Mouse (Mus musculus) layer of hippocampus, adult 8-10 months (tissue): ENCODE measurements around the gene Aes. TPM values are rescaled to one million over a fixed set of nuclear protein-coding genes. Genes with fewer than 3 reads are reported as not detected.

Experiments
- DNase-seq, 2 experiments: peaks; one replicate each; pipeline ENCODE4 v3.0.0; 2022; ENCODE audit warnings: low spot score in 2 of 2
- total RNA-seq, 4 experiments: library from RNA; stranded (reverse); gene quantifications; 2 replicates each; pipeline ENCODE4 v1.2.4; 2022

Gene Aes
- total RNA-seq, 4 experiments from 2014 or later: 659 to 695 (median 670) TPM

DNA sequence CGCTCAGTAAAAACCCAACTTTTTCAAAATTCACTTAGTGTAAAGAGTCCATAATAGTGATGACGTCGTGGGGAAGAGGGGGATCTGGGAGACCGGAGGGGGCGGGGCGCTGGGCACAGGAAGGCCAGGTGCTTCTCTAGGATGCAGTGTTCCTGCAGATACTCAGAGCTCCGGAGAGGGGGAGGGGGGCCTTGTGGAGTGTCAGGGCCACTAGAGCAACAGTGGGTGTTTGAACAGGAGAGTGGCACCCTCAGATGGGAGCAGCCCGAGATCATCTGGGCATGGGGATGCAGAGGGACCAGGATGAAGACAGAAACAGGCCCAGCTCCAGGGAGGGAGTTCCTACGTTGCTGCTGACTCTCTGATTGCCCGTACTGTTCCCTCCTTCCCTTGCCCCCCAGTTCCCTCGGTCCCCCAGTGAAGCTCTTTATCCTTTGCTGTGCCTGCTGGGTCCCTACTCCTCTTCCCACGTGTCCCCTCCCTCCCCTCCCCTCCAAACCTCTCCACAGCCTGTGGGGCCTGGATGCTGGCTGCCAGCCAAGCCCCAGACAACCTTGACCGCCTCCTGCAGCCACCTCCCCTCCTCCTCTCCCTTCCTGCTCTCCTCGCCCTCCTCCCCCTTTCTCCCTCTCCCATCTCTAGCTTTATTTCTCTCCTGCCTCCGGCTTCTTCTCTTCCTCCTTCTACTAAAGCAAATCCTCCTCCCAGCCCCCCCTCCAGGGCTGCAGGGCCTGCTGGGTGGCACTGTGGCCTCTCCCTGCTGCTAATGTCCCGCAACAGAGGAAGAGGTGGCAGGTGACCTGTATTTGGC is 9.3 kb downstream of the Aes start:
- no peak for DNase-seq

DNA sequence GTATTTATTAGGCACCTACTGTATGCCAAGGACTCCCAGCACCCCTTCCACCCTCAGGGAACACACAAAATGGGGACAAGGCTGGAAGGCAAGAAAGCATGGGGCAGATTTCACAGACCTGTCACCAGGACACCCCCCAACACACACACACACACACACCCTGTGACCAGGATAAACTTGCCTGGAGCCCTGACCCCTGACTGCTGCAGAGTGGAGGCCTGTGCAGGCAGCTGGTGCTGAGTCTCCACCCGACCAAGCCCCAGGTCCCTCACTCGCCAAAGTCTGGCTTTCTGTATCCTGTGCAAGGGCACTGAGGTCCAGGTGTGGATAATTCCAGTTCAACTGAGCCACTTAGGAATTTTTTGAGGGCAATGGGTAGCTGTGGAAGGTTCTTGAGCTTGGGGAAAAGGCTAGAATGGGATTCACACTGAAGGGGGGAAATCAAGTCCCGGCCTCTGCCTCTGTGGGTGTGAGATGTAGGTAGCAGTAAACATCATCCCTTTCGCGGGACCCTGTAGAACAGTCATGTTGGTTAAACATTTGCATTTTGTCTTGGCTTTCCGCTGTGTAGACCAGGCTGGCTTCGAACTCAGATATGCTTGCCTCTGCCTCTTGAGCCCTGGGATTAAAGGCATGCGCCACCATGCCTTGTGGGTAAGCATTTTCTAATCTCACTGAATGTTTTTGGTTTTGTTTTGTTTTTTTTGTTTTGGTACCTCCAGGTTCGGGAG is 10.4 kb downstream of the Aes start:
- DNase-seq: no peak

DNA sequence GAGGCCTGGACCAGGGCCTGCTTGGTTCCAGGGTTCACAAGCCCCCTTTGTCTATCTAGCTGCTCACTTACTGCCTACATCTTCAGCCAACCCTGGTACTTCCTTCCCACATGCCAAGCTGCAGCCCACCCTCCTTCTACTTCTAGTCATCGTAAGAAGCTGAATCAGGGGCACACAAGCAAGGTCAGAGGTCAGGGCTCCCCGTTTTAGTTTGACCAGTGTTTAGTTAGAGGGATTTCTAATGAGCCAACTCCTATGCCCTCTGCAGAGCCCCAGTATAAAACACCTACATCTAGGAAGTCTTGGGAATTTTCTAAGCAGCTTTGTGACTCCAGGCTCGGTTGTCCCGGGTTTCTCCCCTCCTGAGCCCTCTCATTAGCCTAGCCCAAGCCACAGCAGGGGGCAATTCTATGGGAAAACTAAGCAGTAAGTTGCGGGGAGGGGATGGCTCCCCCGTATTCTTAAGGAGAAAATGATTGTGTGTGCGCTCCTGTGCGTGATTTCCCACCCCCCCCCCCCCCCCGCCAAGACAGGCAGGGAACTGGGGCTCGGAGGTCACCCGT is 11.0 kb downstream of the Aes start:
- DNase-seq: no peak

DNA sequence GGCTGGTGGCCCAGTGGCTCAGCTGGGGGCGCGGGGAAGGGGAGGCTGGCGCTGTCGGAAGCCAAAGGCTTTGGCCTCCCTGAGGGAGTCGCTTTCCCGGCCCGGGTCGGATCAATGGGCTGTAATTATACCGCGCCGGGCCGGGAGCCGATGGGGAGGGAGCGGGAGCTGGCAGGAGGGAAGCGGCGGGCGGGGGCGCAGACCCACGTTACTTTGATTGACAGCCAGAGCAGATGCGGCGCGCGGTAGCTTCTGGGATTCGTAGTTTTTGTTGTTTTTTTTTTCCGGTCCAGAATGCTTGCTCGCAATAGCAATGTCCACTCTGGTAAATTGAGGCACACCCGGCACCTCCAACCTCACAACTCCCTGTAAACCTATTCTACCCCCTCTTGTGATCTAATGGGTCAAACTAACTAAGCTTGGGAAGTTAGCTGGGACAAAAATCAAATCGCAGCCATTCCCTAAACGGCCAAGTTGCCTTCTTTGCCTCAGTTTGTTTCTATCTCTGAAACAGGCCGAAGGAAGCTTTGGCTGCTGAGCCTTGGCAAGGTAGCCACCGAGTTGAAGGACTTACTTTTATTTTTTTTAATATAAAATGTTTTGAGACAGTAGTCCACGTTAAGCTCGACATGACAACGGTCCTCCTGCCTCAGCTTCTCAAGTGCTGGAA is 11.7 kb downstream of the Aes start:
- peak; percentile 92 to 93 for DNase-seq

- peak; percentile 99 to 100 for DNase-seq
These were observed 12.2 kb downstream of the Aes start for GRCm38 (mm10) chr10:81571501-81571876.

GRCm38 (mm10) chr10:81572133-81572671 is 12.9 kb downstream of the Aes start:
- no peak for DNase-seq

GRCm38 (mm10) chr10:81572975-81573374 is 13.7 kb downstream of the Aes start:
- DNase-seq: no peak

GRCm38 (mm10) chr10:81574081-81575056 is 15.1 kb downstream of the Aes start, which contains the start of gene Tle2:
TSS of gene Tle2 (plus strand) at chr10:81574561.
- DNase-seq: no peak

- no peak for DNase-seq
These were observed 15.9 kb downstream of the Aes start for GRCm38 (mm10) chr10:81575208-81575631.

- no peak for DNase-seq
These were observed 16.4 kb downstream of the Aes start for GRCm38 (mm10) chr10:81575695-81576094.

DNA sequence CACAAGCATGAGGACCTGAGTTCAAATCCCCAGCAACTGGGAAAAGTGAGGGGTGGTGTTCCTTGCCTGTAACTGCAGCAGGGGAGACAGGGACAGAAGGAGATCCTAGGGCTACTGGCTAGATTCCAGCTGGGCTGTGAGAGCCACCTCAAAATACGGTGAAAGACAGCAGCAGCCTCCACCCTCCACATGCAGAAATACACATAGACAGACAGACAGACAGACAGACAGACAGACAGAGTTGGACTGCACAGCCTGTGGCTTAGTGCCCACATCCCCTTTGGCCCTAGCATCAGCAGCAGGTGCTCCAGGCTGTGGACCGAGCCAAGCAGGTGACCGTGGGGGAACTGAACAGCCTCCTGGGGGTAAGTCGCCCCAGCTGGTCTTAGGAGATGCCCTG is 20.7 kb downstream of the Aes start:
- no peak for DNase-seq

DNA sequence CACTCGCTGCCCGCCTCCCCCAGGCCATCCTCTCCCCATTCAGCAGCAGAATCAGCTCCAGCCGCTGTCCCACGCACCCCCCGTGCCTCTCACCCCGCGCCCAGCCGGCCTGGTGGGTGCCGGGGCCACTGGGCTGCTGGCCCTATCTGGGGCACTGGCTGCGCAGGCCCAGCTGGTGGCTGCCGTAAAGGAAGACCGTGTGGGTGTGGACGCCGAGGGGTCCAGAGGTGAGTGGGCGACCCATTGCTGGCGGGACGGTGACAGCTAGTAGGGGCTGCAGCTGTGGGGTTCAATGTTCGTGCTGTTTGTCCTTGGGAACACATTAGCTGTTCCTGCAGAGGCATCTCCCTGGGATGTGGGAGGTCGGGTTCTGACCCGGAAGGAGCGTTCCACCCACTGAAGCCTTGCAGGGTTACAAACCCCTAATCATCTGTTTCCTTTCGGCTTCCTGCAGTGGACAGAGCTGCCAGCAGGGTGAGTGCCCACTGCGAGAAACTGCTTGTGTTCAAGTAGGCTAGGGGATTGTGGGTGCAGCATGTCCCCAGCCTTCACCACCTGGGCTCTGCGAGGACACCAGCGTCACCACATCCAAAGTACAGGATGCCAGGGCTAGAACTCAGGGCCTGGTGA is 21.3 kb downstream of the Aes start:
- DNase-seq: no peak

GRCm38 (mm10) chr10:81583347-81583746 is 24.1 kb downstream of the Aes start:
- no peak for DNase-seq

DNA sequence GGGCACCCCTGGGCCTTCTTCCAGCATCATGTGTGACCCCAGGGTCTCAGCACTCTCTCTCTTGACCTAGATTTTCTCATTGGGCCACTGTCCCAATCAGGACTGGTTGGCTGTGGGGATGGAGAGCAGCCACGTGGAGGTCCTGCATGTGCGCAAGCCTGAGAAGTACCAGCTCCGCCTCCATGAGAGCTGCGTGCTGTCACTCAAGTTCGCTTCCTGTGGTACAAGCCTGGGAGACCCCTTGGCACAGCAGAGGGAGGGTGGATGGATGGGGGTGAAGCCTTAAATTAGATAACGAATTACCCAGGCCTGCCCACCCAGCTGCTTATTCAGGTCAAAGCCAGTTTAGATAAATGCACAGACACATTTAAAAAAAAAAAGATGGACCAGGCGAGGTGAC is 29.5 kb downstream of the Aes start:
- DNase-seq: no peak

- DNase-seq: no peak
These were observed 32.6 kb downstream of the Aes start for GRCm38 (mm10) chr10:81591846-81592245.

- no peak for DNase-seq
These were observed 33.3 kb downstream of the Aes start for GRCm38 (mm10) chr10:81592631-81593030.

- DNase-seq: no peak
These were observed 33.9 kb downstream of the Aes start for GRCm38 (mm10) chr10:81593223-81593622.

DNA sequence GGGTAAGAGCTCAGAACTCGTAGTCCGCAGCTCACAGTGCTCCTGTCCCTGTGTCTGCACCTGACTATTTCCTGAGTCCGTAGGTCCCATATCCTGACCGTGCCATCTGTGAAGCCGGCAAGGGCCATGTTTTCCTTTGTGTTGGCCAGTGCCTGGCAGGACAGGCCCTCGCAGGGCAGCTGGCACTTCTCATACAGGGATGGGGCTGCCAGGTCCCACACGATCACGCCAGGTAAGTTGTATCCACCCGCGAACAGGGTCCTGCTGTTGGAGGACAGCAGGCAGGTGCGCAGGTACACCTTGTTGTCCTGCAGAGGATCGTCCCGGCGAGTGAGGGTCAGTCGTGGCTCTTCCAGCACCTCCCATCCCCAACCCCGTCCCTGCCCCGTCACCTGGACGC is 34.6 kb downstream of the Aes start:
- no peak for DNase-seq

DNA sequence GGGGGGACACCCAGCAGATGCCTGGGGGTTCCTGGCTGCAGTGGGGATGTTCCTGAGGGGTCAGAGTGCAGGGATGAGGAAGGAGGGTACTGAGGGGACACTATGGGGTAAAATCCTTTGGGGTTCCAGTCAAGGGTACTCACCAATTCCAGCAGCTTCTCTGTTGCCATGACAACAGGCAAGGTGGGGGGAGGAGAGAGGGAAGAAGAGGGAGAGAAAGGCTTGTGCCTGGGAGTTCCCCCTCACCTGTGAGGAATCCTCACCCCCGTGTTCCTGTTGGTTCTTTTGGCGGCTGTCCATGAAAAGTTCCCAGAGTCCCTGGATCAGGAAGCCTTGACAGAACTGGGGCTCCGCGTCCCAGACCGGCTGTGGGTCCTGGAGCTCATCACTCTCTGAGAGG is 36.3 kb downstream of the Aes start:
- no peak for DNase-seq

- DNase-seq: no peak
These were observed 37.3 kb downstream of the Aes start for GRCm38 (mm10) chr10:81596611-81597010.
